Mouse (Mus musculus): ENCODE measurements around the gene Fam243. TPM values are rescaled to one million over a fixed set of nuclear protein-coding genes. Genes with fewer than 3 reads are reported as not detected.

Fam243 gene
- not detected for polyA plus RNA-seq (2012; fragmentation: generic; extraction: Trizol)

DNA sequence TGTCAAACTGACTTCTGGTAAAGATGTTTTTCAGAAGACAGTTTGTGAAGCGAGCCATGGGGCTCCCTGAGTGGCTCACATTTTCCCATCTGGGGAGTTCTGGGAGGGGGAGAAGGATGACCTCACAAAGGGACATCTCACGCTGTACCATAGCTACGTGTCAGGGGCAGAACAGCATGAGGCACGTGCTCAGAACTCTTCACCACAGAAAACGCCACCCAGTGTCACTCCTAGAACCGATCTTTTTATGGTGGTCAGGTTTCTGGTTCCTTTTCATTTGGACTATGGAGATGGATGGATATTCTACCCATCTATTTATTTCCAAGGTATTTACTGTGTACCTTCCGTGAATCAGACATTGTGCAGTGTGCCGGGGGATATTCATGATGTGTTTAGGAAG lies at the start of gene Fam243:
Fam243 (minus strand) TSS at position 101 of the 400 bp plus-strand sequence.
- H3K36me3 ChIP-seq (ENCODE audit: control insufficient read depth, insufficient read depth): no peaks in the 10 kb centered on the region

DNA sequence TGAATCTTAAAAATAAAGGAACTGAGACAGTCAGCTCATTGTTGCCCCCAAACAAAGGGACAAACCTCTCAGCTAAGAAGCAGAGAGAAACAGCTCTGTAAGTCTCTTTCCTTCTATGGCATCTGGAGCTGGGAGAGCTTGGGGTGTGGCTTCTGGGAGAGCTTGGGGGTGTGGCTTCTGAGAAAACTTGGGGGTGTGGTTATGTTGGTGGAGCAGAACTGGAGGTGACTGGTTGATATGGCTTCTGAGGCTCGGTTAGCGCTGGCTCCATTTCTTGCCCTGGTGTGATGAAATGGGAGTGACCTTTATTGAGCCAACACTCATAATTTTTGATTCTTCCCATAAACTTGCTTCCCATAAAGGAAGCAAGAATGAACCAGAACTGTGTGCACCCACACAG lies 48.0 kb upstream of the Fam243 start:
- H3K36me3 ChIP-seq (ENCODE audit: control insufficient read depth, insufficient read depth): no peaks in the 10 kb centered on the region
- no peaks in the 10 kb centered on the region for H3K79me2 ChIP-seq (ENCODE audit: control insufficient read depth, insufficient read depth)
- TF ChIP-seq CEBPB (IDR thresholded peaks at IDR 0.05; ENCODE audit: insufficient read depth, poor library complexity, severe bottlenecking): no peak
- no peak overlapping the region for H3K4me2 ChIP-seq (ENCODE audit: low read depth)
- no peak overlapping the region for H3ac ChIP-seq (ENCODE audit: control insufficient read depth, insufficient read length)
- peaks cover 14% of the 10 kb centered on the region for H3K27me3 ChIP-seq (ENCODE audit: control insufficient read depth, insufficient read depth, insufficient read length)
- H3K4me3 ChIP-seq: no peak overlapping the region

More for the DNA sequence above, at the start of gene Fam243:
- no peak within 1 kb of the TSS for H3K4me2 ChIP-seq (ENCODE audit: low read depth)
- TF ChIP-seq MYOD1 (IDR thresholded peaks at IDR 0.05; ENCODE audit: control insufficient read depth in 1 of 3, insufficient read length in 2 of 3, low read depth in 2 of 3) (no peak), POLR2A (IDR thresholded peaks at IDR 0.05; ENCODE audit: insufficient read length, low read depth) (no peak), E2F4 (IDR thresholded peaks at IDR 0.05; ENCODE audit: insufficient read depth) (no peak), MYOG (IDR thresholded peaks at IDR 0.05; ENCODE audit: control insufficient read depth in 1 of 3, insufficient read depth in 1 of 3, insufficient read length in 2 of 3, low read depth in 2 of 3) (no peak), TCF12 (IDR thresholded peaks at IDR 0.05; ENCODE audit: insufficient read depth, poor library complexity, severe bottlenecking) (no peak), POLR2AphosphoS2 (IDR thresholded peaks at IDR 0.05; ENCODE audit: insufficient read length, low read depth) (no peak), MAX (IDR thresholded peaks at IDR 0.05; ENCODE audit: low read depth) (no peak), USF1 (IDR thresholded peaks at IDR 0.05; ENCODE audit: low read depth) (no peak), CEBPB (IDR thresholded peaks at IDR 0.05; ENCODE audit: insufficient read depth, poor library complexity, severe bottlenecking) (no peak), SRF (IDR thresholded peaks at IDR 0.05; ENCODE audit: control insufficient read depth, insufficient read length, low read depth) (no peak), TCF3 (IDR thresholded peaks at IDR 0.05; ENCODE audit: insufficient read length, low read depth) (no peak), REST (IDR thresholded peaks at IDR 0.05; ENCODE audit: insufficient read depth, insufficient read length) (no peak)
- no peaks in the 10 kb centered on the region for H3K79me2 ChIP-seq (ENCODE audit: control insufficient read depth, insufficient read depth)
- H3ac ChIP-seq (ENCODE audit: control insufficient read depth, insufficient read length): no peak within 1 kb of the TSS
- H3K4me3 ChIP-seq: no peak within 1 kb of the TSS
- peaks cover 27% of the 10 kb centered on the region for H3K27me3 ChIP-seq (ENCODE audit: control insufficient read depth, insufficient read depth, insufficient read length)

DNA sequence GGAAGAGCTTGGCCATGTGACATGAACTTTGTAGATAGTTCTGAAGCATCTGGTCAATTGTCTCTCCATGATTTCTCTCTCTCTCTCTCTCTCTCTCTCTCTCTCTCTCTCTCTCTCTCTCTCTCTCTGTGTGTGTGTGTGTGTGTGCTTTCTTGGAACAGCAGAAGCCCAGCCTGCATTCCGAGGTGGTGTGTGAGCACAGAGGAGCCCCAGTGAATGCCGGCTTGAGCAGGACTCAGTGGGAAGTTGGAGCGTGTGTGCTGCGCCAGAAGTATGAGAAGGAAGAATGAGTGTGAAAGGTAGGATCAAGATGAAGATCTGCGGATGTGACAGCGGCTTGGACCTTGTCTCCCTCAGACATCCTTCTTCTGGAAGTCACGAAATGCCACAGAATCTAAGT lies 44.2 kb upstream of the Fam243 start:
- H3K4me3 ChIP-seq: no peak overlapping the region
- no peak overlapping the region for H3K4me2 ChIP-seq (ENCODE audit: low read depth)
- no peaks in the 10 kb centered on the region for H3K79me2 ChIP-seq (ENCODE audit: control insufficient read depth, insufficient read depth)
- no peak overlapping the region for H3ac ChIP-seq (ENCODE audit: control insufficient read depth, insufficient read length)
- TF ChIP-seq POLR2A (IDR thresholded peaks at IDR 0.05; ENCODE audit: insufficient read length, low read depth) (no peak), E2F4 (IDR thresholded peaks at IDR 0.05; ENCODE audit: insufficient read depth) (no peak), MAX (IDR thresholded peaks at IDR 0.05; ENCODE audit: low read depth) (no peak), POLR2AphosphoS2 (IDR thresholded peaks at IDR 0.05; ENCODE audit: insufficient read length, low read depth) (no peak)
- H3K27me3 ChIP-seq (ENCODE audit: control insufficient read depth, insufficient read depth, insufficient read length): peaks cover 28% of the 10 kb centered on the region
- no peaks in the 10 kb centered on the region for H3K36me3 ChIP-seq (ENCODE audit: control insufficient read depth, insufficient read depth)

DNA sequence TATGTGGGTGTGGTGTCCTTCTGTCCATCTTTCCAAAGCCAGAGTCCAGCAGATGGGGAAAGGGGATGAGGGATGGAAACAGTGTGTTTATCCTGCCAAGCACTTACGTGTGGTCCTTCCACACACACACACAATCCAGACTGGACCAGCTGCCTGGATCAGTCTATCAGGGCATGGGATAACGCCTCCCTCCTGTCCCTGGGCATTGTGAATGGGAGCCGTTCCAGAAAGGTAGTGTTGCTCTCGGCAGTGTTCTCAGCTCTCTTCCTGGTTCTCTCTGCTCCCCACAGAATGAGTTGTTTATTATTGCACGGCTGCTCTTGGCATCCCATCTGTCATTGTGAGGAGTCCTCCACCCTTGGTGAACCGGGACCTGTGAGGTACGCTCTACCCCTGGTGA lies 39.5 kb upstream of the Fam243 start:
- H3ac ChIP-seq (ENCODE audit: control insufficient read depth, insufficient read length): no peak overlapping the region

DNA sequence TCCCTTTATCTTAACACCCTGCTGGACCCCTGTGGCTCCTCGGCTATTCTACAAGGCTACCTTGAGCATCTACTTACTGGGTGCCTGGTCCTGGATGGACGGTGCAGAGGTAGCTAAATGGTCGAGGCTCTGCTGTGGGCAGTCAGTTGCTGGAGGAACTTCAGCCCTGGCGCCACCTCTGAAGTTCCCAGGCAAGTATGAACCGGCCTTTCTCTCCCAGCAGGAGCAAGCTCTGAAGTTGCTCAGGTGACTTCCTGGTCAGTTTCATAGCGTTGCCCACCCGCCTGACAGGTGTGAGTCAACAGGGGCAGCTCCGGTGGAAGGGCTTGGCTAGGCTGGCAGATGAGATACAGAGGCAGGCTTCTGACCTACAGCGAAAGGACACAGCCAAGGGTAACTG lies 38.0 kb upstream of the Fam243 start, which contains the start of gene Kcne1:
Kcne1 (minus strand) TSS at position 240 of the 400 bp plus-strand sequence.
- no peaks in the 10 kb centered on the region for H3K36me3 ChIP-seq (ENCODE audit: control insufficient read depth, insufficient read depth)
- no peaks in the 10 kb centered on the region for H3K79me2 ChIP-seq (ENCODE audit: control insufficient read depth, insufficient read depth)
- no peak within 1 kb of the TSS for H3ac ChIP-seq (ENCODE audit: control insufficient read depth, insufficient read length)
- H3K4me3 ChIP-seq: no peak within 1 kb of the TSS
- TF ChIP-seq E2F4 (IDR thresholded peaks at IDR 0.05; ENCODE audit: insufficient read depth): no peak
- TF ChIP-seq TCF12 (IDR thresholded peaks at IDR 0.05; ENCODE audit: insufficient read depth, poor library complexity, severe bottlenecking): no peak
- TF ChIP-seq POLR2A (IDR thresholded peaks at IDR 0.05; ENCODE audit: insufficient read length, low read depth): no peak
- no peak for TF ChIP-seq MYOD1 (IDR thresholded peaks at IDR 0.05; ENCODE audit: control insufficient read depth in 1 of 3, insufficient read length in 2 of 3, low read depth in 2 of 3)
- TF ChIP-seq SRF (IDR thresholded peaks at IDR 0.05; ENCODE audit: control insufficient read depth, insufficient read length, low read depth): no peak
- no peak for TF ChIP-seq USF1 (IDR thresholded peaks at IDR 0.05; ENCODE audit: low read depth)
- no peak for TF ChIP-seq CEBPB (IDR thresholded peaks at IDR 0.05; ENCODE audit: insufficient read depth, poor library complexity, severe bottlenecking)
- TF ChIP-seq MAX (IDR thresholded peaks at IDR 0.05; ENCODE audit: low read depth): no peak
- no peak for TF ChIP-seq REST (IDR thresholded peaks at IDR 0.05; ENCODE audit: insufficient read depth, insufficient read length)
- no peak for TF ChIP-seq MYOG (IDR thresholded peaks at IDR 0.05; ENCODE audit: control insufficient read depth in 1 of 3, insufficient read depth in 1 of 3, insufficient read length in 2 of 3, low read depth in 2 of 3)
- no peak for TF ChIP-seq TCF3 (IDR thresholded peaks at IDR 0.05; ENCODE audit: insufficient read length, low read depth)
- TF ChIP-seq POLR2AphosphoS2 (IDR thresholded peaks at IDR 0.05; ENCODE audit: insufficient read length, low read depth): no peak
- H3K4me2 ChIP-seq (ENCODE audit: low read depth): no peak within 1 kb of the TSS
- H3K27me3 ChIP-seq (ENCODE audit: control insufficient read depth, insufficient read depth, insufficient read length): peaks cover 55% of the 10 kb centered on the region

More for the DNA sequence above, 39.5 kb upstream of the Fam243 start:
- Histone ChIP-seq H3K4me2 (ENCODE audit: low read depth) (no peak overlapping the region), H3K36me3 (ENCODE audit: control insufficient read depth, insufficient read depth) (no peaks in the 10 kb centered on the region), H3K4me3 (no peak overlapping the region), H3K79me2 (ENCODE audit: control insufficient read depth, insufficient read depth) (no peaks in the 10 kb centered on the region), H3K27me3 (ENCODE audit: control insufficient read depth, insufficient read depth, insufficient read length) (peaks cover 63% of the 10 kb centered on the region)
- TF ChIP-seq POLR2AphosphoS2 (IDR thresholded peaks at IDR 0.05; ENCODE audit: insufficient read length, low read depth) (no peak), TCF12 (IDR thresholded peaks at IDR 0.05; ENCODE audit: insufficient read depth, poor library complexity, severe bottlenecking) (no peak), USF1 (IDR thresholded peaks at IDR 0.05; ENCODE audit: low read depth) (no peak), CEBPB (IDR thresholded peaks at IDR 0.05; ENCODE audit: insufficient read depth, poor library complexity, severe bottlenecking) (no peak), REST (IDR thresholded peaks at IDR 0.05; ENCODE audit: insufficient read depth, insufficient read length) (no peak), SRF (IDR thresholded peaks at IDR 0.05; ENCODE audit: control insufficient read depth, insufficient read length, low read depth) (no peak), POLR2A (IDR thresholded peaks at IDR 0.05; ENCODE audit: insufficient read length, low read depth) (no peak), MYOG (IDR thresholded peaks at IDR 0.05; ENCODE audit: control insufficient read depth in 1 of 3, insufficient read depth in 1 of 3, insufficient read length in 2 of 3, low read depth in 2 of 3) (no peak), MYOD1 (IDR thresholded peaks at IDR 0.05; ENCODE audit: control insufficient read depth in 1 of 3, insufficient read length in 2 of 3, low read depth in 2 of 3) (no peak), E2F4 (IDR thresholded peaks at IDR 0.05; ENCODE audit: insufficient read depth) (no peak), MAX (IDR thresholded peaks at IDR 0.05; ENCODE audit: low read depth) (no peak), TCF3 (IDR thresholded peaks at IDR 0.05; ENCODE audit: insufficient read length, low read depth) (no peak)

Data from myocyte (in vitro differentiated cells).